Mouse (Mus musculus) left cerebral cortex, postnatal 36 days (tissue): ENCODE measurements around the gene Tns3. TPM values are rescaled to one million over a fixed set of nuclear protein-coding genes. Genes with fewer than 3 reads are reported as not detected.

Experiments
- DNase-seq, 2 experiments: peaks; one replicate each; pipeline ENCODE4 v3.0.0; 2021 to 2022; ENCODE audit warnings: low spot score in 2 of 2, mixed read lengths in 1 of 2
- intact Hi-C: fragments of 180-260 bp; cut with DNase I; formaldehyde crosslinking; loops from one replicate; pipeline ENCODE4 v1.15.1; 2025
- total RNA-seq, 2 experiments: library from RNA; stranded (reverse); gene quantifications; 2 replicates each; pipeline ENCODE4 v1.2.3; 2021

Tns3 gene
- total RNA-seq, 2 experiments from 2014 or later = 36.9 to 39.4 TPM

DNA sequence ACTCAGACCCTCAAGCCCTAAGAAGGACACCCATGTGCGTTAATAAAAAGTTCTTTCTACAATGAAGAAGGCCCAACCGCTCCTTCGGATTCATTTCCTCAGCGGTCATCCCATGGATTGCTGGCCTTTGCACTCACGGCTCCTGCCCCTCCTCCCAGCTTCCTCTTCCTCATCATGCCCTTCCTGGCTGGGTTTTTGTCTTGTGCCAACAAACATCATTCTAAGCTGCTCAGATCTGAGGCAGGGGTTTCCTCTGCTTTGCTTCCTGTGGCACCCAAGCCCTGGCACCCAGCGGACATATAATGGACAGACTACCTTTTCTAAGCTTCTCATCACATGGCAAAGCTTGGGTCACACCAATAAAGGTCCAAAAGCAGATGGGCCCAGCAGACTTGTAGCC is 167.2 kb downstream of the Tns3 start:
- no peak for DNase-seq
- intact Hi-C loops = no loop called here

DNA sequence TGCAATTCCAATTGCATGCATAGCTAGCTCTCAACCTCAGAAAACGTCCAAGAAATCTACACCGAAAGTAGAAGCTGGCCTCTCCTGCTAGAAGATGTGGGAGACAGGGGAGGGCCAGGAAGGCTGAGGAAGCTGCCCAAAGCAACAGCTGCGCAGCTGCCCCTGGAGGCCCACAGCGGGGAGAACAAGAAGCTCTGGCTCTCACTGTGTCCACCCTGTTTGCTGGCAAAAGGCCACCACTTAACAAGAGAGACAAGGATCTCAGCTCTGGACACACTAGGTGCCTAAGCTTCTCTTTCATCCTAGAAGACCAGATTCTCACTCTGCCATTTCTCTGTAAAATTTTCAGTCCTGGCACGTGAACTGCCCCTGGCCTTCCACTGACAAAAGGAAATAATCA is 167.6 kb downstream of the Tns3 start:
- intact Hi-C loops = no loop called here
- DNase-seq = no peak

DNA sequence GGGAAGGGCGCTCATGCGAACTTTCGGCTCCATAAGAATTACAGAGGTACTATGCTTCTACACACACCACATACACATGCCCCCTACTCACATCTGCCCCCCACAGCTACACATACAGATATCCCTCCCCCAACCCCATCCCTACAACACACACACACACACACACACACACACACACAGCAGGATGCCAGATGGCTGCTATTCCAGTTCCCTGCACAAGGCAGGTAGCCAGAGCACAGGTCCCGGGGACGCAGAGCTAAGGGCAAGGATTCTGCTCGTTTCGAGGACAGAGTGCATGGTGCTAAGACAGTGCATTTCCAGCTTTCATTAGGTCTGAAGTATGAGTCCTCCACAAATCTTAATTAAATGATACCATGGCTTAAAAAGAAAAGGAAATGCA is 168.5 kb downstream of the Tns3 start:
- intact Hi-C loops = no loop called here
- DNase-seq = no peak

DNA sequence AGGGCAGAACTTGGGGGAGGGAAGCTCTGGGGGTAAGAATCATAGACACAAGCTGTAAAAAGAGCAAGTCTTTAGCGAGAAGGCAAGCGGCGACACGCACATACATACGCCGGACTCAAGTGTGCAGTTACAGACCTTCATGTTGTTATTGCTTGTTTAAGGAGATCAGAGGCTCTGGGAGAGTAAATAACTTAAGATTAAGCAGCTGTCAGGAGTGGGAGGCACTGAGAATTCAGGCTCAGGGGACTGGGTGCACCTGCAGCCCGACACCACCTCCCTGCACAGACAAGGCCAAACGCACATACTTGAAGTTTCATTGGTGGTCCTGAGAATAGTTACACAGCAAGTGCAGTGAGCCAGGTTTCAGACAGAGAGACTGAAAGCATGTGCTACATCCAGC is 169.3 kb downstream of the Tns3 start:
- intact Hi-C loops = no loop called here

DNA sequence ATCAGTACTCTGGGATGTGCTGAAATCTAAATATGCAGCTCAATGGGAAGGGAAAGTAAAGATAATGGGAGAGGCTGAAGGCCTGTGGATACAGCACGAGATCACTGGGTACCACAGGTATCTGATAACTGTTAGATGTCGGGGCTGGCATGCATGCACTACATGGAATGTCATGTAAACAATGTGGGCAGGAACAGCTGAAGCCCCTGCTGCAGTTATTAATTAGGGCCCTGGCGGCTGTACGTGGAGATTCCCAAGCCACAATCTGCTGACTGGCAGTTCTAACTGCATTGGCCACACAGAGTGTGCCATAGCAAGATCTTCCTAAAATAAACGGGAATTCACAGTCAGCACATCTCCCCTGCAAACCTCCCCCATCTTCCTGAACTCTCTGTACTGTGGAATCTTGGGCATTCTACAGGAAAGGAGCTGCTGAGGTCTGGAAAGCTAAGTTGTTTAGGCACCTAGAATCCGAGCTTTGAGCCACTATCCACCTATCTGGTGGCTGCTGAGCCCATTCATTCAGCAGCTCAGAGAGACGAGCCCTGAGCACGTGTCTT is 170.3 kb downstream of the Tns3 start:
- intact Hi-C loops = no loop called here
- DNase-seq = no peak

More for the DNA sequence above, 169.3 kb downstream of the Tns3 start:
- DNase-seq = no peak

DNA sequence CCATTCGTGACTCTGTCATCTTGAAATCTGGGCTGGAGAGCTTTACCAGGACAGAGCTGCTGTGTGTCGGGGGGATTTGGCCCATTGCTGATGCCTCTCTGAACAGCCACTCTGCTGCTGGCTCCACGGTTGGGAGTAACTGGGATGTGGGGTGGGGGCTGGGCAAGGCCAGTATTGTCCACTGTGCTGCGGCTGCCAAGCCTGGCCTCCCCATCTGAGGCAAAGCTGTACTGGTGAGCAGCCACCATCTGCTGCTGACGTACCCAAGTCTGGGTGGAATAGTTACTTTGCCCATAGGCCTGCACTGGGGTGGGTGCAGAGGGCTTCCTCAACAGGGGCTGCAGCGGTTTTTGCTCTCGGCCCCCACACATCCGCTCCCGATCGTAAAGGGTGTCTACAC is 172.0 kb downstream of the Tns3 start:
- DNase-seq = no peak
- intact Hi-C loops = no loop called here

DNA sequence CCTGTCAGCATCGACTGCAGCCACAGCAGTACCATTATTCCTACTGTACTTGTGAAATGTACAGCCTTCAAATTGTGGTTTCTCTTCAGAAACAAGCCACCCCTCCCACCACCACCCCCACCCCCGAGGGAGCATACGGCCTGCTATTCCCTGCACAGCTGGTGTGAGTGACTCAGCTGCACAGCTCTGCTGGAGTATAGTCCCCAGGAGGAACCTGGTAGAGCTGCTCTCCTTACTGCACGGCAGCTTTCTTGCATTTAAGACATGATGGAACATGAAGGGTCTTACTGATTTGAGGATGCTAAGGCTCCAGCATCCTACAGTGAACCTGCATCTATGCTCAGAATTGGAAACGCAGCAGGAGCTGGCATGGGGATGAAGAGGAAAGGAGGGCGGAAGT is 176.1 kb downstream of the Tns3 start:
- DNase-seq = peak; percentile 40 to 51
- intact Hi-C loops = no loop called here

DNA sequence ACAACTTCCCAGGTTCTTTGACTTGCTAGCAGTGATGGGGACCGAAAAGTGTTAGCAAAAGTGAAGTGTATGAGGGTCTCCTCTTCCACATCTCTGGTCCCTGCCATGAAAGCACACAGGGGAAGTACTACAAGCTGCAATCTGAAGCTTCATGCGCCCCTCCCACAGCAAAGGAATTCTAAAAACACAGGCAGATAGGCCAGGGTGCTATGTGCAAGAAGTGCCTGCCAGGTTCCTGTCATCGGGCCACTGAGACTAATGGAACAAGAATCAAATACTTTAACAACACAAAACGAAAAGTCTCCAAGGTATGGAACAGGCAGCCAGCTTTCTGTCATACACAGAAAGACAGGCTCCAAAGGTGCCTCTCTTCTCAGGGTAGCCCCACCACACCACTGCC is 177.8 kb downstream of the Tns3 start:
- intact Hi-C loops = no loop called here
- DNase-seq = no peak

DNA sequence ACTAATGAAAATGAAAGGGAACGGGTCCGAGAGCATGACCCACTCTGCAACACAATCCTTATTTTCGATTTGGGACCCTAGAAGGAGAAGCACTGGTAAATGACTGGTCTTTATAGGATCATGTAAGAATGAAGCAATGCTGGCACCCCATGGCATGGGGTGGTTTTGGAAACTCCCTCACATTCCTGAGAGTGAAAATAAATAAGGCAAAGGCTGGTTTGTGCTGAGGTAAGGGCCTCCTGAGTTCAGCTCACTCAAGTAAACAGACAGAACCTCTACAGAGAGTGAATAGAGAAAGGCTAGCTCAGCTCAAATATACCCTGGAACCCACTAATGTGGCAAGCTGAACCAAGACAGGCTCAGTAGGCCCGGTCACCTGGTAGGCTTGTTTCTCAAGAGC is 179.8 kb downstream of the Tns3 start:
- no peak for DNase-seq
- intact Hi-C loops = no loop called here

DNA sequence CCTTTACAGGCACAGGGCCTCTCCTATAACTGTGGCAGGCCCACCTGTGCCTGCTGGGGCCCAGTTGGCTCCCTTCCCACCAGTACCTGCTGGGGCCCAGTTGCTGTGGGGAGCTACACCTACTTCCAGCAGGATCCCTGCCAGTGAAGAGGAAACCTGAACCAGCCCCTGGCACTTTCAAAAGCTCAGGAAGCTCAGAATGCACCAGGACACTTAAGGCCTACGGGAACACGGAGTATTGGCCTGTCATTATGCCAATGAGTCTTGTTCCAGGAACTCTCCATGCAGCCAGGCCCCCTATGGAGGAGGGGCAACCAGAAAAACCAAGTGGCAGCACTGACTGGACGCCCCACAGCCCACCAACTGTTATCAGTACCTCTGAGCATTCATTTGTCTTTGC is 181.6 kb downstream of the Tns3 start:
- no peak for DNase-seq
- intact Hi-C loops = no loop called here

DNA sequence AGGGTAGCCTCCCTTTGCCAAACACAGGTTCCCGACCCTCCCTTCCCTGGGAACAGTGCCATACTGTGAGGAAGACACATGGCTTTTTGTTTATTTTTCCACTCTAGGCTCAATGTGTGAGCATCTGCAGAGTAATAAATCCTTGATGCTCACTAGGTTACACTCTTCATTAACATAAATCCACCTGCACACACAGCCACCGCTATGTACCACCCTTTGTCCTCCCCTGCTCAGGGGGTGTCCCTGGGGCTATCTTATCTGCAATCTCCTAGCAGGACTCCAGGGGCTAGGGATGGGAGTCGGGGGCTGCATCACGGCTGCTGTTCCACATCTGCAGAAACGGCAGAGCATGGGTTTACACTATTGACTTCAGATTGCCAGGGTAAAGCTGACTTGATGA is 182.4 kb downstream of the Tns3 start:
- no peak for DNase-seq
- intact Hi-C loops = no loop called here

DNA sequence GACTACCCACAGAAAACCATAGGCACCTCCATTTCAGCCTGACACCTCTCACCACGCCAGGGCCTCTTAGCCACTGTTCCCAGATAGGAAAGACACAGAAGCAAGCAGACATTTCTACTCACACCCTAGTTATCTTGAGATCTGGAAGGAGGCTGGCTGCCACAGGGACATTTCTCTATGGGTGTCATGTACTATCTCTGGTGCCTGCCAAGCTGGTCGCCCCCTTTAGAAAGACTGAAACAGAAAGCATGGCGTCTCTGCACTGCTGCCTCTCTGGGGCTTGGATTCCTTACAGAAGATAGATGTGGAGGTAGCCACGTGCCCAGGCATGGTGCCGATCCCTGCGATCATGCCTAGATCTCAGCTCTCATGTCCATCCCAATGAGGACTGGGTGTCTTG is 182.8 kb downstream of the Tns3 start:
- peak; percentile 17 to 23 for DNase-seq

DNA sequence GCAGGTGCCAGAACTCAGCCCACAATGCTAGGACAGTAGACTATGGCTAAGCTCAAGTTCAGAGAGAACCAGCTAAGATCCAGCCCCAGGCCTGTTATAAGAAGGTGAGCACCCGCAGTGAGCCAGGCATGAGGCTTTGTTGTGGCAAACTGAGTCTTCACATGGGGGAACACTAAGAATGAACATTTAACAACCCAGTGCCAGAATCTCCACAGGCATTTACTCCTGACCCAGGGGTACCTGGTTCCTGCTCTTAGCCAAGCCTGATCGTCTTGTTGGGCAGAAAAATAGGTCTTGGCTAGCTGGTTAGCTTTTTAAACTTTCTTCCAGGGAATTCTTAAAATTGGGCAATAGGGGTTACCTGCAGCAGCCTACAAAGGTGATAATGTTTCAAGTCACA is 184.5 kb downstream of the Tns3 start:
- intact Hi-C loops = no loop called here
- no peak for DNase-seq

More for the DNA sequence above, 182.8 kb downstream of the Tns3 start:
- intact Hi-C loops = no loop called here

DNA sequence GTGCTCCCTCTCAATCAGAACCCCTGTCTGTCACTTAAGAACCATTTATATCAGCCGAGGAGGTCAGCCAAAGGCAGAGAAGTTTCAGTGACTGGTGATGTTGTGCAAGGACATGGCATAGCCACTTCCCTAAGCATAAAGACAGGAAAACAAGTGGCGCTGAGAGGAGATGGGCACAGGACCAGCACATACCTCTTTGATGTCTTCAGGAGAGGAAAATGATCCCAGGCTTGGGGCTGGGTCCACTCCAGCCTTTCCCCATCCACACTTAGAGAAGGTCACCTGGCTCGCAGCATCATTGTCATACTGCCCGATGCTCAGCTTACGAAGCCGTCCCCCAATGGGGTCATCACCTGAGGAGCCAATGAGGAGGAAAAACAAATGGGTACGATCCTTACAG is 185.0 kb downstream of the Tns3 start:
- no peak for DNase-seq
- intact Hi-C loops = no loop called here

DNA sequence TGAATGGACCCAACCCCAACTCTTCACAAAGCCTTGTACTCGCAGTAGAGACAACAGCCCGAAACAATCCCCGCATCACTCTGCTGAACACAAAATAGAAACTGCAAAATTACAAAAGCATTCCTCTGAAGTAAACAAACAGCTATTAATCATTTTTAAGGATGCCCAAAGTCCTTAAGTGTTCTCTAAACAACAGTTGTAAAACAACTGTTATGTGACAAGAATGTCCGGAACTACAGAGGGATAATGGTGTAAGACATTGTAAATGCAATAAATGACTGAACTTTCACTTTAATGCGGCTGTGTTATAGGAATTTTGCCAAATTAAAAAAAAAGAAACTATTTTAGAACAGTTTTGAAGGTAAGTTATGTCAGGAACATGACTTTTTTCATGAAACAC is 190.7 kb downstream of the Tns3 start:
- no peak for DNase-seq

DNA sequence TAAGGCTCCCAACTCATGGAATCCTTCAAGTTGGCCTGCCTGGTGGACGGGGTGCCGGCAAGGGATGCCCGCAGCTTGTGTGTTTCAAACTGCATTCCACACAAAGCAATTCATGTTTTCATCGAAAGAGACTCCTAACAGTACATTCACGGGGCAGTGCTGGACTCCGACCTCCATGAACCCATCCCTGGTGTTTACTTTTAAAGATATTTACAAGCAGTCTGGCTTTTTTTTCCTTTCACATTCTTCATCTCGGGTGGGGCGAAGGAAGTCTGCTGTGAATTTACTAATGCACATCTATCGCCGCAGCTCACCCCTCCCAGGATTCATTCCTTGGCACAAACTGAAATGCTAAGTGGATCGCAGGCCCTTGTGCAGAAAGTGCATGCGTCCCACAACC is 191.9 kb downstream of the Tns3 start:
- intact Hi-C loops = no loop called here

More for the DNA sequence above, 190.7 kb downstream of the Tns3 start:
- intact Hi-C loops = no loop called here

DNA sequence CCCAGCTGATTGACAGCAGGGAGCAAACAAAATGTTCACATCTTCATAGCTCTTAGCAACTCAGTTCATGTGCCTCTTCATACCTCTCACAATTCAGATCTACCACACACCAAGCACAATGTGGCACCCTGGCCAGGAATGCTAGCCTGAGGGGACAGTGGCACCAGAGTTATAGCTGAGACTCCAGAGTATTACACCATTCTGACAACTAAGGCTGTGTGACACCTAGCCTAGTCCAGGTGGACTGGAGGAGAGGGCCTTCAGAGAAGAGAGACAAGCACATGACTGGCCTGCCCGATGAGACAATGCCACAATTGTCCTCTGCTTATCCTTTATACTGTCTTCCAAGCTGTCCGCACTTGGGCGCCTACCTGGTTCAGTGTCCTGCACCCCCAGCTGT is 192.8 kb downstream of the Tns3 start:
- intact Hi-C loops = no loop called here
- DNase-seq = no peak

More for the DNA sequence above, 191.9 kb downstream of the Tns3 start:
- no peak for DNase-seq

DNA sequence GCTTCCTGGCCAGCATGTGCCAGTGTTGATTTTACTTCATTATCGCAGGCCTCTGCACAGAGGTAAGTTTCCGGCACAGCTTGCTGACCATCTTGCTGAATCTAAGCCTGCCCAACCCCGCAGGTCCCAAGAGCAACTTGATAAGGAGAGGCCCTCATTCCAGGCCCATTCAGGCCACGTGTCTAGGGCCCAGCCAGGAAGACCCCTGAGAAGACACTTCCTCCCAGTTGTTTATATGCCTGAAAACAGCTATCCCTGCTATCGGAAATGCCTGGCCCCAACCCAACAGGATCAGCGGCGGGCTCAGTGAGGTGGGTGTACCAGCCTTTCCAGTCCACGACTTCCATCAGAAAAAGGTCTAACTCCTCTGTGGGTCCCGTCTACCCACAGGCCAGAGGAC is 194.8 kb downstream of the Tns3 start:
- no peak for DNase-seq
- intact Hi-C loops = no loop called here

DNA sequence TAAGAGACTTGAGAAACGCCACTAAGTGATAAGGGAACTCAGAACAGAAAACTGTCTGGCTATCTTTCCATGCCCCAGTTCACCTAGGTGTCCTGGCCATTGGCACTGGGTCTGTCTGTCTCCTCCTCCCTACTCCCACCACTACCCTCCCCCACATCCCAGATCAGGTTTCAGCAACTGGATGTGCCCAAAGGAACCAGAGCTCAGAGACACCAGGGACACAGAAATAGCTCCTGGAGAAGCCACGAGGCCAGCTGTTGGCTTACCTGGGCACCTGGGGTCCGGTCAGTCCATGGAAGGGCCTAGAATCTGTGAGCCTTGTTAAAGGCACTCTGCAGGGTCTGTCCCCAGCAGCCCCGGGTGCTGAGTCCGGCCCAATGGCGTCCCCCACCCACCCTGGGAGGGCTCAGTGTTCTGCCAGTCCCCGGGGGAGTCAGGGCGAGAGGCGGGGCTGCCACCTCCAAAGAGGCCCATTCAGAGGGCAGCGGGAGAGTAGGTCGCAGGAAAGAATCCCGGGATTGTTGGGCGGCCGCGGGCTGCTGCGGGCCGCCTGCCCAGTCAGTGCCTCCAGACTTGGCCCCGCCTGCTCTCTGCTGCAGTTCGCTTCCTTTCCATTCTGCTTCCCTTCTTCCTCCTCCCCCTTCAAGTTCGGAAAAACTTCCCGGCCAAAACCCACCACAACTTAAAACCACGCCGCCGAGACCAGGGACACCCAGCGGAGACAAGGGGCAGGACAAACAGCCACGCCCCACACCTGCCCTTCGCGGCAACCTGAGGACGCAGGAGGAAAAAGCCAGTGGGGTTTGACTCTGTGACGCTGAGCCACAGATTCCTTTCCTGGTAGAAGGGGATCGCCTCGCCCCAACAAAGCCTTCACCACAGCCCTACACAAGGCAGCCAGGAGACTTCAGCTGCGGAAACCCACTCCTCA is 195.9 kb downstream of the Tns3 start:
- DNase-seq = peak; percentile 64 to 69
- intact Hi-C loops = no loop called here

DNA sequence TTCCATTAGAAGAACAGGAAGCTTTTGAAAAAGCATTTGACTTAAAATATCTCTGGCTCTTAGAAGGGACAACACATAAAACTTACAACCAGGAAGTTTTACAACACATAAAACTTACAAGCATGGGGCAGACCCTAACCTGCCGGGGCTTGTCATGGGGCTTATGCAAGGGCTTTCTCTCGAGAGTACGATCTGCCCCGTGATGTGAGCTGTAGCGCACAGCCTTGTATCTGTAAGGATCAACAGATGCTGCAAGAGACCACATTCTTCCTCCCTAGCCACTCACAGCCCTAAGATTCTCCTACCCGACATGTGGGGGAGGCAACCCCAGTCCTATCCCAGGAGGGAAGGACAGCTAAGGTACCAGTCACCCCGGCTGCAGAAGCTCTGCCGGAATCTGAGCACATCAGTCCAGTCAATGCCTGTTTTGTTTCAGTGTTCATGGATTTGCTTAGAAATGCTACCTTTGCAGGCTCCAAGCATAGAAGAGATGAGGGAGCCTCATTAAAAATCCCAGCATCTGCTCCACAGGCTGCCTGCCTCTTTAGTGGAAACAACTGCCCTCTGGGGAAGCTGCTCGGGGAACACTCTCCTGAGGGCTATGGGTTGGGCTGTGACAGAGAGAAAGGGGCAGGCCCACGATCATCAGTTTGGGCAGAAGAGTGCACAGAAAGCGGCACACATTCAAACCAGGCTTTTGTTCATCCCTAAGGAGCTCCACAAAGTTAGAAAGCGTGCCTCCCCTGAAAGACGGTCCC is 196.8 kb downstream of the Tns3 start:
- DNase-seq = peak in 1 of 2 experiments; percentile 24
- intact Hi-C loops = no loop called here

DNA sequence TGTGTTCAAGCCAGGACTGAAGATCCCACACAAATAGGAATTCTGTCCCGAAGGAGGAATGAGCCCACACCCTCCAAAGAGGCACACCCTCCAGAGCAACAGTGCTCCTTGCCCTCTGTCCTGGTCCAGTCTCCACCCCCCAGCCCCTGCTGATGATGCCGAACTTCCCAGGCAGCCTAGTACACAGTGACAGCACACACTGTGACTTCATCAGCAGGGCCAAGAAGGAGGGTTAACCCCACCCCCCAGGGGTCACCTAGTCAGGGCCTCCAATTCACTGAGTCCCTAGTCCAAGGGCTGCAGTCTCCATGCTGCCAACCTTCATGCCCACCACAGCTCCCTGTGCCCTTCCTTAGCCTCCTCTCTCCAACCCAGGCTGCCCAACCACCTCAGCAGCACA is 200.5 kb downstream of the Tns3 start:
- intact Hi-C loops = no loop called here

More for the DNA sequence above, 200.5 kb downstream of the Tns3 start:
- no peak for DNase-seq
